ENCODE assay signal across 26 mouse cellular contexts in the genomic region with DNA sequence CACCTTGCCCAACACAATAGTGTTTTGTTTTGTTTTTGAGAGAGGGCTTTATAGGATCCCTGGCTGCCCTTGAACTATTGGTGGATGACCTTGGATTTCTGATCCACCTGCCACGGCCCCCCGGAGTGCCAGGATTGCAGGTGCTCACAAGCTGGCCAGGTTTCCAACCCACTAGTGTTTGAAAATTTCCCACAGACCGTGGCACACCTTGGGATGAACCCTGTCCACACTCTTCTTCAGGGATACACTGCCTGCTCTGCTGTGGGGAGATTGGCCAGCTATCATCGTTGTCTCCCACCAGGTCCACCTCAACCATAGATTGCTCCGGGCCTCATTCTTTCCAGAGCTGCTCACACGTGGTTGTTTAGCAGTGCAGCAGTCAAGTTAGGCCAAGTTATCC. TPM values are rescaled to one million over a fixed set of nuclear protein-coding genes. Genes with fewer than 3 reads are reported as not detected.
DNase-seq lines count a peak whose midpoint lies in the region; ATAC-seq lines count a peak whose summit lies in the region.
"Had no signal": no experiment of that assay in that cellular context is flagged by ENCODE, and none has a peak within 500 bp of the region (broad histone marks: within the 10 kb centered on the region; RNA-seq: fewer than 3 reads in every experiment).

No protein-coding gene starts in this region.

- no peak for ATAC-seq in midbrain, embryonic 11.5 days (ENCODE audit: low FRiP score)
- ATAC-seq in midbrain, embryonic 16.5 days, result no peak
- ATAC-seq in liver, embryonic 16.5 days (ENCODE audit: low read depth), result no peak
- ATAC-seq: CD4-positive, CD25-positive, alpha-beta regulatory T cell, adult 4 months; forebrain, embryonic 16.5 days; hindbrain, postnatal 0 days had no signal

- 89% methylated on average over 6 of the region's 6 CpGs for WGBS in midbrain, embryonic 11.5 days
- 88% methylated on average over 6 of the region's 6 CpGs for WGBS in midbrain, embryonic 16.5 days
- 75% methylated on average over 6 of the region's 6 CpGs for WGBS in liver, embryonic 16.5 days (ENCODE audit: insufficient replicate concordance)
- WGBS in hindbrain, embryonic 10.5 days, result 85% methylated on average over 6 of the region's 6 CpGs

- H3K9ac ChIP-seq in midbrain, embryonic 11.5 days (ENCODE audit: low read length), result no peak overlapping the region
- no peak overlapping the region for H3K9ac ChIP-seq in midbrain, embryonic 16.5 days (ENCODE audit: low read depth, low read length)
- H3K9ac ChIP-seq in liver, embryonic 16.5 days (ENCODE audit: low read depth, low read length), result no peak overlapping the region; the same call in 1 of the 2 replicates
- H3K9ac ChIP-seq: embryonic facial prominence, embryonic 12.5 days; heart, embryonic 13.5 days; hindbrain, embryonic 13.5 days had no signal

- H3K4me1 ChIP-seq in midbrain, embryonic 11.5 days (ENCODE audit: control insufficient read depth, insufficient read depth, low read length), result no peaks in the 10 kb centered on the region
- H3K4me1 ChIP-seq in midbrain, embryonic 16.5 days (ENCODE audit: control insufficient read depth, insufficient read depth, low read length), result no peaks in the 10 kb centered on the region
- peaks cover 50% of the 10 kb centered on the region for H3K4me1 ChIP-seq in liver, embryonic 16.5 days (ENCODE audit: control insufficient read depth, low read depth, low read length)
- H3K4me1 ChIP-seq in hindbrain, embryonic 10.5 days (replicated peaks), result 0 out of 2 replicates have a peak, but pooled peaks cover 2% of the 10 kb centered on the region
- H3K4me1 ChIP-seq: embryonic facial prominence, embryonic 12.5 days; heart, embryonic 13.5 days; hindbrain, embryonic 13.5 days had no signal

- H3K4me2 ChIP-seq in midbrain, embryonic 11.5 days, result no peak overlapping the region
- H3K4me2 ChIP-seq in midbrain, embryonic 16.5 days (ENCODE audit: low read length), result no peak overlapping the region
- H3K4me2 ChIP-seq in liver, embryonic 16.5 days (ENCODE audit: low read depth, low read length), result no peak overlapping the region
- H3K4me2 ChIP-seq: embryonic facial prominence, embryonic 12.5 days; heart, embryonic 13.5 days; hindbrain, embryonic 13.5 days had no signal

- DNase-seq in heart, adult 11 months, result peak; percentile 67
- DNase-seq in heart, postnatal 25 days (ENCODE audit: low spot score), result no peak
- DNase-seq in midbrain, embryonic 11.5 days (ENCODE audit: low spot score, missing footprints), result peak; percentile 12
- DNase-seq in adrenal gland, postnatal 10 days, result no peak
- no peak for DNase-seq in hindbrain, embryonic 10.5 days (ENCODE audit: low spot score)
- DNase-seq: adrenal gland, adult 8-10 months; B cell, adult 2 months; cerebellum, adult 11-12 months; cerebellum, adult 9-10 months; cerebellum, postnatal 25 days; gastrocnemius, postnatal 10 days; heart, adult 2 months; heart, postnatal 4 days had no signal

- no peaks in the 10 kb centered on the region for H3K27me3 ChIP-seq in midbrain, embryonic 11.5 days (ENCODE audit: control insufficient read depth, insufficient read depth, low read length)
- no peaks in the 10 kb centered on the region for H3K27me3 ChIP-seq in midbrain, embryonic 16.5 days (ENCODE audit: control insufficient read depth, insufficient read depth, low read depth, low read length)
- H3K27me3 ChIP-seq in liver, embryonic 16.5 days (ENCODE audit: control insufficient read depth, insufficient read depth, low read depth, low read length), result no peaks in the 10 kb centered on the region
- no peaks in the 10 kb centered on the region for H3K27me3 ChIP-seq in hindbrain, embryonic 10.5 days (ENCODE audit: insufficient read depth, poor library complexity, severe bottlenecking)
- H3K27me3 ChIP-seq: embryonic facial prominence, embryonic 12.5 days; heart, embryonic 13.5 days; hindbrain, embryonic 13.5 days had no signal

- intact Hi-C loops in heart, postnatal 25 days (cut with DNase I), result no loop called here

- no peaks in the 10 kb centered on the region for H3K9me3 ChIP-seq in midbrain, embryonic 11.5 days (ENCODE audit: control insufficient read depth, low read length)
- H3K9me3 ChIP-seq in midbrain, embryonic 16.5 days (replicated peaks; ENCODE audit: control insufficient read depth, low read length, poor library complexity, severe bottlenecking), result no peaks in the 10 kb centered on the region
- no peaks in the 10 kb centered on the region for H3K9me3 ChIP-seq in liver, embryonic 16.5 days (replicated peaks; ENCODE audit: control insufficient read depth, low read length)
- H3K9me3 ChIP-seq in hindbrain, embryonic 10.5 days, result no peaks in the 10 kb centered on the region
- H3K9me3 ChIP-seq: embryonic facial prominence, embryonic 12.5 days; G1E; hindbrain, embryonic 13.5 days had no signal

- H3K36me3 ChIP-seq in midbrain, embryonic 11.5 days (ENCODE audit: control insufficient read depth, insufficient read depth, low read length), result no peaks in the 10 kb centered on the region
- H3K36me3 ChIP-seq in midbrain, embryonic 16.5 days (ENCODE audit: control insufficient read depth, insufficient read depth, low read length), result no peaks in the 10 kb centered on the region
- H3K36me3 ChIP-seq in liver, embryonic 16.5 days (ENCODE audit: control insufficient read depth, insufficient read depth), result no peaks in the 10 kb centered on the region
- H3K36me3 ChIP-seq in hindbrain, embryonic 10.5 days, result no peaks in the 10 kb centered on the region
- H3K36me3 ChIP-seq: embryonic facial prominence, embryonic 12.5 days; G1E; heart, embryonic 13.5 days; hindbrain, embryonic 13.5 days had no signal

- no peak overlapping the region for H3K27ac ChIP-seq in midbrain, embryonic 11.5 days (ENCODE audit: low read depth, low read length)
- no peak overlapping the region for H3K27ac ChIP-seq in midbrain, embryonic 16.5 days (ENCODE audit: low read length)
- peak overlapping the region; percentile 93 for H3K27ac ChIP-seq in liver, embryonic 16.5 days (ENCODE audit: low read length)
- no peak overlapping the region for H3K27ac ChIP-seq in hindbrain, embryonic 10.5 days
- H3K27ac ChIP-seq: embryonic facial prominence, embryonic 12.5 days; heart, adult 2 months; heart, embryonic 13.5 days; hindbrain, embryonic 13.5 days; hindbrain, postnatal 0 days had no signal

- H3K4me3 ChIP-seq in midbrain, embryonic 11.5 days (ENCODE audit: low read depth, low read length), result no peak overlapping the region
- H3K4me3 ChIP-seq in midbrain, embryonic 16.5 days (ENCODE audit: low read depth, low read length), result no peak overlapping the region
- H3K4me3 ChIP-seq in liver, embryonic 16.5 days (ENCODE audit: low read depth, low read length), result no peak overlapping the region
- no peak overlapping the region for H3K4me3 ChIP-seq in hindbrain, embryonic 10.5 days
- H3K4me3 ChIP-seq: embryonic facial prominence, embryonic 12.5 days; heart, adult 2 months; heart, embryonic 13.5 days; hindbrain, embryonic 13.5 days had no signal

RNA-seq across cellular contexts. Expression of a gene that starts 12.3 kb away (rescaled TPM):
- total RNA-seq in heart, postnatal 25 days (2021), result not detected
- polyA plus RNA-seq in midbrain, embryonic 11.5 days (2014; fragmentation: Nextera tagmentation; extraction: Ambion mirVana), result not detected in 2 replicates
- polyA plus RNA-seq in midbrain, embryonic 16.5 days (2015; fragmentation: Nextera tagmentation; extraction: Ambion mirVana), result not detected in 2 replicates
- polyA plus RNA-seq in liver, embryonic 16.5 days (2015; fragmentation: Nextera tagmentation; extraction: Ambion mirVana), result 110 and 129 TPM in 2 replicates
- 100 to 1,000 TPM in 1 of 2 experiments, 10 to 100 TPM in 1; 65.8 to 142 TPM for total RNA-seq in adrenal gland, postnatal 10 days (2021)
- not detected in 2 replicates for polyA plus RNA-seq in hindbrain, embryonic 10.5 days (2016; fragmentation: Nextera tagmentation; extraction: Ambion mirVana)
- total RNA-seq: G1E; heart, adult 2 months; heart, postnatal 4 days; hindbrain, postnatal 0 days had no signal
- polyA plus RNA-seq: CD4-positive, CD25-positive, alpha-beta regulatory T cell, adult 4 months; cortical plate, adult 2 months; embryonic facial prominence, embryonic 12.5 days; forebrain, embryonic 11.5 days; forebrain, embryonic 16.5 days; frontal cortex, adult 2 months; G1E; heart, postnatal 0 days; hindbrain, embryonic 13.5 days; hindbrain, postnatal 0 days had no signal

RNA-seq across cellular contexts. Expression of a gene that starts 25.6 kb away (rescaled TPM):
- 10 to 100 TPM; 15.6 to 16.7 TPM for total RNA-seq in heart, postnatal 25 days (2021)
- 59.6 and 60.7 TPM in 2 replicates for polyA plus RNA-seq in midbrain, embryonic 11.5 days (2014; fragmentation: Nextera tagmentation; extraction: Ambion mirVana)
- 73.6 and 77.6 TPM in 2 replicates for polyA plus RNA-seq in midbrain, embryonic 16.5 days (2015; fragmentation: Nextera tagmentation; extraction: Ambion mirVana)
- 63.8 and 73.2 TPM in 2 replicates for polyA plus RNA-seq in liver, embryonic 16.5 days (2015; fragmentation: Nextera tagmentation; extraction: Ambion mirVana)
- total RNA-seq in adrenal gland, postnatal 10 days (2021), result 10 to 100 TPM; 29.0 to 29.4 TPM
- 77.7 and 86.3 TPM in 2 replicates for polyA plus RNA-seq in hindbrain, embryonic 10.5 days (2016; fragmentation: Nextera tagmentation; extraction: Ambion mirVana)

RNA-seq across cellular contexts. Expression of a gene that starts 52.9 kb away (rescaled TPM):
- 10 to 100 TPM; 14.4 to 18.4 TPM for total RNA-seq in heart, postnatal 25 days (2021)
- polyA plus RNA-seq in midbrain, embryonic 11.5 days (2014; fragmentation: Nextera tagmentation; extraction: Ambion mirVana), result 9.8 and 10.0 TPM in 2 replicates
- polyA plus RNA-seq in midbrain, embryonic 16.5 days (2015; fragmentation: Nextera tagmentation; extraction: Ambion mirVana), result 10.0 and 11.8 TPM in 2 replicates
- polyA plus RNA-seq in liver, embryonic 16.5 days (2015; fragmentation: Nextera tagmentation; extraction: Ambion mirVana), result 3.5 and 4.1 TPM in 2 replicates
- total RNA-seq in adrenal gland, postnatal 10 days (2021), result 10 to 100 TPM; 19.5 to 27.4 TPM
- 7.9 and 9.5 TPM in 2 replicates for polyA plus RNA-seq in hindbrain, embryonic 10.5 days (2016; fragmentation: Nextera tagmentation; extraction: Ambion mirVana)

RNA-seq across cellular contexts. Expression of a gene that starts 57.0 kb away (rescaled TPM):
- under 1 TPM; 0.81 to 0.98 TPM for total RNA-seq in heart, postnatal 25 days (2021)
- polyA plus RNA-seq in midbrain, embryonic 11.5 days (2014; fragmentation: Nextera tagmentation; extraction: Ambion mirVana), result 4.7 and 5.5 TPM in 2 replicates
- 0.94 and 1.7 TPM in 2 replicates for polyA plus RNA-seq in midbrain, embryonic 16.5 days (2015; fragmentation: Nextera tagmentation; extraction: Ambion mirVana)
- polyA plus RNA-seq in liver, embryonic 16.5 days (2015; fragmentation: Nextera tagmentation; extraction: Ambion mirVana), result 0.08 and 0.11 TPM in 2 replicates
- total RNA-seq in adrenal gland, postnatal 10 days (2021), result under 1 TPM; 0.39 to 0.73 TPM
- polyA plus RNA-seq in hindbrain, embryonic 10.5 days (2016; fragmentation: Nextera tagmentation; extraction: Ambion mirVana), result 7.0 and 8.1 TPM in 2 replicates
- polyA plus RNA-seq: G1E had no signal

Comparison
In these comparisons a context has a peak if more than half of its experiments do, and no peak if none do; other contexts are left out.
1. DNase-seq: peak in heart, adult 11 months (single experiment) and midbrain, embryonic 11.5 days (single experiment); none in heart, postnatal 25 days (single experiment), adrenal gland, postnatal 10 days (single experiment) and hindbrain, embryonic 10.5 days (single experiment).
2. RNA of a gene that starts 12.3 kb away (polyA plus RNA-seq): 110 to 129 TPM in liver, embryonic 16.5 days; not detected in midbrain, embryonic 11.5 days, not detected in midbrain, embryonic 16.5 days and not detected in hindbrain, embryonic 10.5 days; every median in the first group is over 100 times any median in the second.